Mouse (Mus musculus): ENCODE results near the gene Tln1.

- TF ChIP-seq POLR2A (IDR thresholded peaks at IDR 0.05; ENCODE audit: insufficient read length, low read depth) (no peak), USF1 (IDR thresholded peaks at IDR 0.05; ENCODE audit: low read depth) (no peak), TCF12 (IDR thresholded peaks at IDR 0.05; ENCODE audit: insufficient read depth, poor library complexity, severe bottlenecking) (no peak), MYOG (IDR thresholded peaks at IDR 0.05; ENCODE audit: control insufficient read depth in 1 of 3, insufficient read depth in 1 of 3, insufficient read length in 2 of 3, low read depth in 2 of 3) (no peak), E2F4 (IDR thresholded peaks at IDR 0.05; ENCODE audit: insufficient read depth) (no peak), TCF3 (IDR thresholded peaks at IDR 0.05; ENCODE audit: insufficient read length, low read depth) (no peak), REST (IDR thresholded peaks at IDR 0.05; ENCODE audit: insufficient read depth, insufficient read length) (no peak), POLR2AphosphoS2 (IDR thresholded peaks at IDR 0.05; ENCODE audit: insufficient read length, low read depth) (no peak)
Measured at GRCm38 (mm10) chr4:43598200-43598599, 35.7 kb upstream of the Tln1 start.

All from myocyte (in vitro differentiated cells).